Mouse (Mus musculus): ENCODE data around the gene Fam185a. TPM values are rescaled to one million over a fixed set of nuclear protein-coding genes. Genes with fewer than 3 reads are reported as not detected.

The Fam185a gene
- 10 to 100 TPM in 8 of 26 experiments, 1 to 10 TPM in 16, under 1 TPM in 2; 0.39 to 16.4 (median 7.5) TPM for total RNA-seq (2018; cell fraction: chromatin; rRNA removed)
- total RNA-seq (2018; cell fraction: cytosol; rRNA removed) = 1 to 10 TPM in 25 of 26 experiments, under 1 TPM in 1; 0.99 to 2.8 (median 1.8) TPM
- 10 to 100 TPM in 1 of 26 experiments, 1 to 10 TPM in 25; 1.4 to 12.7 (median 6.0) TPM for total RNA-seq (2018; cell fraction: nucleus; rRNA removed)
- polyA plus RNA-seq (2018) = 1.7 to 3.0 TPM (median 1.8 TPM) in 3 replicates

- Histone ChIP-seq H3K27ac (no peak within 1 kb of the TSS), H3K79me2 (ENCODE audit: inconsistent target) (no peaks in the 10 kb centered on the region), H3K36me3 (ENCODE audit: inconsistent target) (no peaks in the 10 kb centered on the region), H3K4me3 (ENCODE audit: inconsistent target) (peak within 1 kb of the TSS; percentile 65)
- WGBS (ENCODE audit: missing documents) = under 1% methylated on average over 67 of the region's 68 CpGs
Observed at GRCm38 (mm10) chr5:21424614-21425602, at the start of gene Fam185a, which contains the start of gene Ccdc146. Gene Fam185a, plus strand, starts transcription at chr5:21424958. Gene Ccdc146, minus strand, starts transcription at chr5:21424677.

- WGBS (ENCODE audit: missing documents) = 94% methylated on average over 4 of the region's 4 CpGs
- Histone ChIP-seq H3K79me2 (ENCODE audit: inconsistent target) (peaks cover 35% of the 10 kb centered on the region; the same call in 1 of the 2 replicates), H3K4me3 (ENCODE audit: inconsistent target) (no peak overlapping the region), H3K36me3 (ENCODE audit: inconsistent target) (0 out of 2 replicates have a peak, but pooled peaks cover 12% of the 10 kb centered on the region), H3K27ac (no peak overlapping the region)
Observed at GRCm38 (mm10) chr5:21376935-21377334, 47.8 kb upstream of the Fam185a start.

- Histone ChIP-seq H3K79me2 (ENCODE audit: inconsistent target) (peaks cover 26% of the 10 kb centered on the region; the same call in 1 of the 2 replicates), H3K4me3 (ENCODE audit: inconsistent target) (no peak overlapping the region), H3K36me3 (ENCODE audit: inconsistent target) (0 out of 2 replicates have a peak, but pooled peaks cover 12% of the 10 kb centered on the region), H3K27ac (no peak overlapping the region)
- 31% methylated on average over 2 of the region's 2 CpGs for WGBS (ENCODE audit: missing documents)
Observed at GRCm38 (mm10) chr5:21378397-21378796, 46.4 kb upstream of the Fam185a start.

- H3K4me3 ChIP-seq (ENCODE audit: inconsistent target) = no peak overlapping the region
- H3K27ac ChIP-seq = no peak overlapping the region
- H3K36me3 ChIP-seq (ENCODE audit: inconsistent target) = 0 out of 2 replicates have a peak, but pooled peaks cover 5% of the 10 kb centered on the region
- H3K79me2 ChIP-seq (ENCODE audit: inconsistent target) = no peaks in the 10 kb centered on the region; the same call in 1 of the 2 replicates
- WGBS (ENCODE audit: missing documents) = 73% methylated on average over 6 of the region's 6 CpGs
Observed at GRCm38 (mm10) chr5:21381986-21382385, 42.8 kb upstream of the Fam185a start.

- Histone ChIP-seq H3K4me3 (ENCODE audit: inconsistent target) (no peak overlapping the region), H3K36me3 (ENCODE audit: inconsistent target) (0 out of 2 replicates have a peak, but pooled peaks cover 5% of the 10 kb centered on the region), H3K79me2 (ENCODE audit: inconsistent target) (no peaks in the 10 kb centered on the region), H3K27ac (no peak overlapping the region)
- 80% methylated on average over 6 of the region's 6 CpGs for WGBS (ENCODE audit: missing documents)
Observed at GRCm38 (mm10) chr5:21382678-21383077, 42.1 kb upstream of the Fam185a start.

- Histone ChIP-seq H3K27ac (no peak overlapping the region), H3K79me2 (ENCODE audit: inconsistent target) (no peaks in the 10 kb centered on the region), H3K4me3 (ENCODE audit: inconsistent target) (no peak overlapping the region), H3K36me3 (ENCODE audit: inconsistent target) (no peaks in the 10 kb centered on the region)
- WGBS (ENCODE audit: missing documents) = 43% methylated on average over 14 of the region's 14 CpGs
Observed at GRCm38 (mm10) chr5:21383392-21384251, 41.1 kb upstream of the Fam185a start.

GRCm38 (mm10) chr5:21384252-21384960, 40.4 kb upstream of the Fam185a start:
- no peaks in the 10 kb centered on the region for H3K79me2 ChIP-seq (ENCODE audit: inconsistent target)
- H3K27ac ChIP-seq = no peak overlapping the region
- H3K36me3 ChIP-seq (ENCODE audit: inconsistent target) = no peaks in the 10 kb centered on the region
- 82% methylated on average over 12 of the region's 13 CpGs for WGBS (ENCODE audit: missing documents)
- no peak overlapping the region for H3K4me3 ChIP-seq (ENCODE audit: inconsistent target)

GRCm38 (mm10) chr5:21384976-21385375, 39.8 kb upstream of the Fam185a start:
- no peak overlapping the region for H3K4me3 ChIP-seq (ENCODE audit: inconsistent target)
- WGBS (ENCODE audit: missing documents) = 66% methylated on average over 9 of the region's 9 CpGs

GRCm38 (mm10) chr5:21386432-21386831, 38.3 kb upstream of the Fam185a start:
- WGBS (ENCODE audit: missing documents) = 25% methylated on average over 4 of the region's 4 CpGs
- Histone ChIP-seq H3K36me3 (ENCODE audit: inconsistent target) (no peaks in the 10 kb centered on the region), H3K27ac (peak overlapping the region; percentile 50), H3K4me3 (ENCODE audit: inconsistent target) (no peak overlapping the region), H3K79me2 (ENCODE audit: inconsistent target) (no peaks in the 10 kb centered on the region)

More at GRCm38 (mm10) chr5:21384976-21385375, 39.8 kb upstream of the Fam185a start:
- H3K79me2 ChIP-seq (ENCODE audit: inconsistent target) = no peaks in the 10 kb centered on the region
- no peak overlapping the region for H3K27ac ChIP-seq
- no peaks in the 10 kb centered on the region for H3K36me3 ChIP-seq (ENCODE audit: inconsistent target)

GRCm38 (mm10) chr5:21387340-21387739, 37.4 kb upstream of the Fam185a start:
- Histone ChIP-seq H3K79me2 (ENCODE audit: inconsistent target) (no peaks in the 10 kb centered on the region), H3K4me3 (ENCODE audit: inconsistent target) (no peak overlapping the region)

GRCm38 (mm10) chr5:21388855-21389254, 35.9 kb upstream of the Fam185a start:
- H3K79me2 ChIP-seq (ENCODE audit: inconsistent target) = no peaks in the 10 kb centered on the region
- no peaks in the 10 kb centered on the region for H3K36me3 ChIP-seq (ENCODE audit: inconsistent target)
- WGBS (ENCODE audit: missing documents) = 81% methylated on average over 4 of the region's 4 CpGs
- H3K4me3 ChIP-seq (ENCODE audit: inconsistent target) = no peak overlapping the region
- no peak overlapping the region for H3K27ac ChIP-seq

More at GRCm38 (mm10) chr5:21387340-21387739, 37.4 kb upstream of the Fam185a start:
- no peaks in the 10 kb centered on the region for H3K36me3 ChIP-seq (ENCODE audit: inconsistent target)
- H3K27ac ChIP-seq = no peak overlapping the region

- no peaks in the 10 kb centered on the region for H3K79me2 ChIP-seq (ENCODE audit: inconsistent target)
- no peak overlapping the region for H3K4me3 ChIP-seq (ENCODE audit: inconsistent target)
- H3K27ac ChIP-seq = no peak overlapping the region
- WGBS (ENCODE audit: missing documents) = 88% methylated on average over 12 of the region's 13 CpGs
- no peaks in the 10 kb centered on the region for H3K36me3 ChIP-seq (ENCODE audit: inconsistent target)
Observed at GRCm38 (mm10) chr5:21391616-21392384, 33.0 kb upstream of the Fam185a start.

GRCm38 (mm10) chr5:21394562-21394961, 30.2 kb upstream of the Fam185a start:
- no peak overlapping the region for H3K4me3 ChIP-seq (ENCODE audit: inconsistent target)
- no peak overlapping the region for H3K27ac ChIP-seq
- H3K79me2 ChIP-seq (ENCODE audit: inconsistent target) = no peaks in the 10 kb centered on the region
- 100% methylated on average over 1 of the region's 2 CpGs for WGBS (ENCODE audit: missing documents)
- no peaks in the 10 kb centered on the region for H3K36me3 ChIP-seq (ENCODE audit: inconsistent target)
